17 mouse cellular contexts compared by ENCODE assay signal in genomic region chr5:146678049-146678774, GRCm38 (mm10).
DNase-seq lines count a peak whose midpoint lies in the region; ATAC-seq and TF ChIP-seq lines count a peak whose summit lies in the region.
"Had no signal": no experiment of that assay in that cellular context is flagged by ENCODE, and none has a peak within 500 bp of the region (broad histone marks: within the 10 kb centered on the region; RNA-seq: fewer than 3 reads in every experiment).

No protein-coding gene starts in this region.

- H3K4me3 ChIP-seq in heart, embryonic 13.5 days, result no peak overlapping the region
- no peak overlapping the region for H3K4me3 ChIP-seq in MEL (ENCODE audit: control insufficient read depth in 1 of 2, insufficient read depth in 1 of 2, low read depth in 2 of 2, low read length in 2 of 2)
- H3K4me3 ChIP-seq in intestine, embryonic 16.5 days (ENCODE audit: low read length), result no peak overlapping the region
- H3K4me3 ChIP-seq in midbrain, embryonic 13.5 days (replicated peaks), result no peak overlapping the region
- H3K4me3 ChIP-seq: heart, embryonic 15.5 days; neural tube, embryonic 15.5 days had no signal

- H3K27me3 ChIP-seq in heart, embryonic 13.5 days (replicated peaks), result peaks cover 8% of the 10 kb centered on the region; the same call in 1 of the 2 replicates
- no peaks in the 10 kb centered on the region for H3K27me3 ChIP-seq in MEL (ENCODE audit: control insufficient read depth in 1 of 2, insufficient read depth in 2 of 2, low read length in 2 of 2)
- no peaks in the 10 kb centered on the region for H3K27me3 ChIP-seq in intestine, embryonic 16.5 days (replicated peaks; ENCODE audit: control insufficient read depth, insufficient read depth, low read length)
- peaks cover 74% of the 10 kb centered on the region for H3K27me3 ChIP-seq in midbrain, embryonic 13.5 days
- H3K27me3 ChIP-seq: heart, embryonic 15.5 days had no signal

- H3K4me2 ChIP-seq in heart, embryonic 13.5 days, result no peak overlapping the region
- H3K4me2 ChIP-seq in intestine, embryonic 16.5 days (ENCODE audit: low read depth, low read length), result peak overlapping the region; percentile 26
- no peak overlapping the region for H3K4me2 ChIP-seq in midbrain, embryonic 13.5 days (replicated peaks)
- H3K4me2 ChIP-seq: heart, embryonic 15.5 days; hindbrain, embryonic 14.5 days; neural tube, embryonic 15.5 days had no signal

- TF ChIP-seq CTCF in MEL (IDR thresholded peaks at IDR 0.05 in 2 of 3, conservative IDR thresholded peaks at IDR 0.05 in 1 of 3; ENCODE audit: control insufficient read depth in 1 of 3, insufficient read depth in 1 of 3, low read depth in 2 of 3, low read length in 3 of 3, poor library complexity in 1 of 3, severe bottlenecking in 1 of 3), result no peak

- no peak for ATAC-seq in heart, embryonic 13.5 days (ENCODE audit: extremely low read depth, insufficient number of reproducible peaks, low FRiP score, low TSS enrichment)
- peak; percentile 6; the same call in 1 of the 2 replicates for ATAC-seq in intestine, embryonic 16.5 days
- ATAC-seq in midbrain, embryonic 13.5 days, result peak; percentile 64; the same call in 1 of the 2 replicates
- ATAC-seq: activated CD4-positive, CD25-positive, alpha-beta regulatory T cell, adult 4 months had no signal

- peaks cover 24% of the 10 kb centered on the region for H3K4me1 ChIP-seq in heart, embryonic 13.5 days
- H3K4me1 ChIP-seq in MEL (ENCODE audit: control insufficient read depth in 1 of 2, insufficient read depth in 2 of 2, low read length in 2 of 2), result peaks cover 4 to 12% of the 10 kb centered on the region in 2 experiments; a peak in 3 of 4 replicates
- H3K4me1 ChIP-seq in intestine, embryonic 16.5 days (ENCODE audit: control insufficient read depth, insufficient read depth, low read length), result peaks cover 51% of the 10 kb centered on the region
- H3K4me1 ChIP-seq in midbrain, embryonic 13.5 days (replicated peaks), result peaks cover 10% of the 10 kb centered on the region

- TF ChIP-seq POLR2A in MEL (IDR thresholded peaks at IDR 0.05; ENCODE audit: control insufficient read depth in 1 of 2, insufficient read depth in 1 of 2, low read depth in 1 of 2, low read length in 2 of 2, poor library complexity in 1 of 2), result no peak

- peak; percentile 44 to 65; a peak in 3 of 4 replicates for TF ChIP-seq EP300 in MEL (IDR thresholded peaks at IDR 0.05; ENCODE audit: low read depth in 1 of 2, low read length in 2 of 2)

- no peaks in the 10 kb centered on the region for H3K79me2 ChIP-seq in MEL (ENCODE audit: control insufficient read depth, insufficient read depth, low read length, poor library complexity)

- no peak for TF ChIP-seq RAD21 in MEL (IDR thresholded peaks at IDR 0.05; ENCODE audit: low read depth, low read length)

- H3K27ac ChIP-seq in heart, embryonic 13.5 days (replicated peaks), result 0 out of 2 replicates have a peak overlapping the region, but pooled peaks have one; percentile 15
- no peak overlapping the region for H3K27ac ChIP-seq in MEL (ENCODE audit: control insufficient read depth, low read depth, low read length)
- peak overlapping the region; percentile 87 for H3K27ac ChIP-seq in intestine, embryonic 16.5 days (ENCODE audit: low read length)
- H3K27ac ChIP-seq in midbrain, embryonic 13.5 days, result no peak overlapping the region
- H3K27ac ChIP-seq: heart, embryonic 15.5 days; hindbrain, embryonic 14.5 days; neural tube, embryonic 15.5 days had no signal

- no peak overlapping the region for H3K9ac ChIP-seq in heart, embryonic 13.5 days
- no peak overlapping the region for H3K9ac ChIP-seq in MEL (ENCODE audit: control insufficient read depth, low read depth, low read length, poor library complexity, severe bottlenecking)
- peak overlapping the region; percentile 14; the same call in 1 of the 2 replicates for H3K9ac ChIP-seq in intestine, embryonic 16.5 days (ENCODE audit: low read depth, low read length)
- no peak overlapping the region for H3K9ac ChIP-seq in midbrain, embryonic 13.5 days (replicated peaks)
- H3K9ac ChIP-seq: heart, embryonic 15.5 days; hindbrain, embryonic 14.5 days; neural tube, embryonic 15.5 days had no signal

- no peaks in the 10 kb centered on the region for H3K9me3 ChIP-seq in heart, embryonic 13.5 days
- H3K9me3 ChIP-seq in MEL (replicated peaks; ENCODE audit: insufficient read depth, low read length), result no peaks in the 10 kb centered on the region
- H3K9me3 ChIP-seq in intestine, embryonic 16.5 days (ENCODE audit: control insufficient read depth, low read length), result no peaks in the 10 kb centered on the region
- no peaks in the 10 kb centered on the region for H3K9me3 ChIP-seq in midbrain, embryonic 13.5 days
- H3K9me3 ChIP-seq: heart, embryonic 15.5 days; neural tube, embryonic 15.5 days had no signal

- WGBS in heart, embryonic 13.5 days, result 67% methylated on average over 13 of the region's 13 CpGs
- WGBS in intestine, embryonic 16.5 days, result 44% methylated on average over 13 of the region's 13 CpGs
- 16% methylated on average over 13 of the region's 13 CpGs for WGBS in midbrain, embryonic 13.5 days

- H3K36me3 ChIP-seq in heart, embryonic 13.5 days, result no peaks in the 10 kb centered on the region
- peaks cover 0 to 7% of the 10 kb centered on the region in 2 experiments; a peak in 2 of 4 replicates for H3K36me3 ChIP-seq in MEL (ENCODE audit: control insufficient read depth in 1 of 2, insufficient read depth in 2 of 2, low read length in 2 of 2)
- no peaks in the 10 kb centered on the region for H3K36me3 ChIP-seq in intestine, embryonic 16.5 days (ENCODE audit: control insufficient read depth, insufficient read depth, low read length)
- H3K36me3 ChIP-seq in midbrain, embryonic 13.5 days, result no peaks in the 10 kb centered on the region
- H3K36me3 ChIP-seq: heart, embryonic 15.5 days; neural tube, embryonic 15.5 days had no signal

- DNase-seq in heart, adult 8-10 months (ENCODE audit: low spot score), result no peak
- DNase-seq in MEL (ENCODE audit: low read depth, low spot score), result peak; percentile 63
- no peak for DNase-seq in cerebellum, adult 11 months
- no peak for DNase-seq in cerebellum, postnatal 25 days
- no peak for DNase-seq in testis, postnatal 10 days (ENCODE audit: low spot score)
- DNase-seq: B cell, adult 2 months; cerebellum, adult 2 months; embryo, embryonic 11 days; gastrocnemius, postnatal 25 days; lung, postnatal 36 days had no signal

TF ChIP-seq in MEL, 35 proteins besides CTCF, POLR2A, EP300 and RAD21 (continues in another document):
- no peak for TF ChIP-seq CHD1 (IDR thresholded peaks at IDR 0.05; ENCODE audit: low read depth, low read length)
- TF ChIP-seq BHLHE40 (IDR thresholded peaks at IDR 0.05; ENCODE audit: borderline replicate concordance, low read depth, low read length), result no peak
- TF ChIP-seq UBTF (IDR thresholded peaks at IDR 0.05; ENCODE audit: borderline replicate concordance, insufficient read depth, low read depth, low read length), result no peak
- TF ChIP-seq GATA1 (IDR thresholded peaks at IDR 0.05; ENCODE audit: low read depth, low read length), result peak; percentile 65; the same call in 1 of the 2 replicates
- no peak for TF ChIP-seq NRF1 (IDR thresholded peaks at IDR 0.05; ENCODE audit: insufficient read depth, low read depth, low read length, poor library complexity, severe bottlenecking)
- TF ChIP-seq TAL1 (IDR thresholded peaks at IDR 0.05; ENCODE audit: low read length), result peak; percentile 24; the same call in 1 of the 2 replicates
- no peak for TF ChIP-seq MAZ (IDR thresholded peaks at IDR 0.05; ENCODE audit: low read depth, low read length)
- TF ChIP-seq NELFE (IDR thresholded peaks at IDR 0.05; ENCODE audit: low read depth, low read length), result no peak
- TF ChIP-seq RCOR1 (IDR thresholded peaks at IDR 0.05; ENCODE audit: low read depth, low read length), result peak; percentile 77
- TF ChIP-seq USF1 (IDR thresholded peaks at IDR 0.05; ENCODE audit: low read depth, low read length), result no peak
- TF ChIP-seq GABPA (IDR thresholded peaks at IDR 0.05; ENCODE audit: low read depth, low read length), result no peak
- no peak for TF ChIP-seq ZC3H11A (IDR thresholded peaks at IDR 0.05; ENCODE audit: low read depth, low read length)
- no peak for TF ChIP-seq CHD2 (IDR thresholded peaks at IDR 0.05; ENCODE audit: low read length)
- no peak for TF ChIP-seq E2F4 (IDR thresholded peaks at IDR 0.05; ENCODE audit: borderline replicate concordance, low read depth, low read length)
- TF ChIP-seq POLR2AphosphoS5 (IDR thresholded peaks at IDR 0.05; ENCODE audit: borderline replicate concordance, low read depth, low read length), result no peak
- no peak for TF ChIP-seq MYB (IDR thresholded peaks at IDR 0.05; ENCODE audit: low read depth, low read length)
- no peak; the same call in 1 of the 2 replicates for TF ChIP-seq ZKSCAN1 (IDR thresholded peaks at IDR 0.05; ENCODE audit: low read depth, low read length)
- TF ChIP-seq JUND (IDR thresholded peaks at IDR 0.05; ENCODE audit: low read depth, low read length), result no peak
- TF ChIP-seq ZMIZ1 (IDR thresholded peaks at IDR 0.05; ENCODE audit: low read depth, low read length), result no peak
- no peak for TF ChIP-seq SIN3A (IDR thresholded peaks at IDR 0.05; ENCODE audit: low read length)
- TF ChIP-seq MAFK (IDR thresholded peaks at IDR 0.05; ENCODE audit: borderline replicate concordance, low read depth, low read length), result no peak
- no peak; the same call in 1 of the 2 replicates for TF ChIP-seq SMC3 (IDR thresholded peaks at IDR 0.05; ENCODE audit: low read depth, low read length)
- TF ChIP-seq KAT2A (conservative IDR thresholded peaks at IDR 0.05; ENCODE audit: low read depth, low read length), result no peak
- peak; percentile 100 for TF ChIP-seq ZNF384 (IDR thresholded peaks at IDR 0.05; ENCODE audit: low read depth, low read length)
- TF ChIP-seq USF2 (IDR thresholded peaks at IDR 0.05; ENCODE audit: borderline replicate concordance in 1 of 2, insufficient read depth in 1 of 2, low read depth in 1 of 2, low read length in 2 of 2), result no peak; a peak in 1 of 4 replicates
- TF ChIP-seq ETS1 (IDR thresholded peaks at IDR 0.05; ENCODE audit: low read depth, low read length), result 0 out of 2 replicates have a peak, but pooled peaks have one; percentile 50
- TF ChIP-seq POLR2AphosphoS2 (IDR thresholded peaks at IDR 0.05; ENCODE audit: low read length), result no peak
- TF ChIP-seq MYC (IDR thresholded peaks at IDR 0.05; ENCODE audit: low read depth, low read length), result no peak
- TF ChIP-seq MXI1 (IDR thresholded peaks at IDR 0.05; ENCODE audit: low read depth, low read length), result no peak
- TF ChIP-seq HCFC1 (IDR thresholded peaks at IDR 0.05; ENCODE audit: low read depth, low read length), result no peak
- no peak for TF ChIP-seq MAX (IDR thresholded peaks at IDR 0.05; ENCODE audit: low read length)
- peak; percentile 57 for TF ChIP-seq TCF12 (IDR thresholded peaks at IDR 0.05; ENCODE audit: low read depth, low read length)
- no peak for TF ChIP-seq MEF2A (IDR thresholded peaks at IDR 0.05; ENCODE audit: extremely low read depth, insufficient replicate concordance, low read depth, low read length, poor library complexity, severe bottlenecking)
- no peak for TF ChIP-seq ELF1 (IDR thresholded peaks at IDR 0.05; ENCODE audit: low read depth, low read length)

Comparison
In these comparisons a context has a peak if more than half of its experiments do, and no peak if none do; other contexts are left out.
1. H3K27ac ChIP-seq: peak in heart, embryonic 13.5 days (single experiment) and intestine, embryonic 16.5 days (single experiment); none in MEL (single experiment) and midbrain, embryonic 13.5 days (single experiment).